9 mouse cellular contexts compared by ENCODE assay signal in the genomic region with DNA sequence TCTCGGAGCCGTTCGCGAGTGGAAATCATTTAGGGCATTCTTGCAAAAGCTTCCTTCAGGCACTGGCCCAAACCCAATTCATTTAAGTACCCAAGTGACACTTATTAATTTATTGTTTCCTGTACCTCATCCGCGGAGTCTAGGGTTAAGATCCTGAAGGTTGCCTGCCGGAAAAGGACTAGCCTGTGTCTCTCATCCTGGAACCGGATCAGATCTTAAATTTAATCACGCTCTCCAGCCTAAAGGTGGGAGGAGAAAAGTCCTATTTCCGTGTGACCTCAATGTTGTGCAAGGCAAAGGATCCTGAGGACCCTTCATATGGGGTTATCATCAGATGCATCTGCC. TPM values are rescaled to one million over a fixed set of nuclear protein-coding genes. Genes with fewer than 3 reads are reported as not detected.
A peak's percentile ranks its signal among the peaks of the same experiment; 100 is the strongest.
DNase-seq lines count a peak whose midpoint lies in the region; ATAC-seq and TF ChIP-seq lines count a peak whose summit lies in the region.
"Had no signal": no experiment of that assay in that cellular context is flagged by ENCODE, and none has a peak within 500 bp of the region (broad histone marks: within the 10 kb centered on the region; RNA-seq: fewer than 3 reads in every experiment).

No protein-coding gene starts in this region.

- H3K4me1 ChIP-seq in lung, postnatal 0 days (ENCODE audit: insufficient read depth, low read depth, low read length): no peaks in the 10 kb centered on the region
- no peaks in the 10 kb centered on the region for H3K4me1 ChIP-seq in lung, adult 2 months (ENCODE audit: control insufficient read depth, insufficient read depth, low read length)
- peaks cover 13% of the 10 kb centered on the region for H3K4me1 ChIP-seq in forebrain, postnatal 0 days (ENCODE audit: insufficient read depth)
- H3K4me1 ChIP-seq in limb, embryonic 15.5 days: peaks cover 19% of the 10 kb centered on the region
- H3K4me1 ChIP-seq in stomach, postnatal 0 days (replicated peaks; ENCODE audit: control insufficient read depth, insufficient read depth): 0 out of 2 replicates have a peak, but pooled peaks cover 3% of the 10 kb centered on the region

- peaks cover 21% of the 10 kb centered on the region for H3K27me3 ChIP-seq in lung, postnatal 0 days (replicated peaks; ENCODE audit: insufficient read depth, low read length)
- peaks cover 5% of the 10 kb centered on the region; the same call in 1 of the 2 replicates for H3K27me3 ChIP-seq in forebrain, postnatal 0 days (ENCODE audit: insufficient read depth, low read length)
- peaks cover 45% of the 10 kb centered on the region for H3K27me3 ChIP-seq in limb, embryonic 15.5 days
- peaks cover 12% of the 10 kb centered on the region for H3K27me3 ChIP-seq in stomach, postnatal 0 days (ENCODE audit: control insufficient read depth, insufficient read depth, low read length)

- H3K27ac ChIP-seq in lung, postnatal 0 days (ENCODE audit: low read length): no peak overlapping the region
- peak overlapping the region; percentile 84 for H3K27ac ChIP-seq in forebrain, postnatal 0 days (ENCODE audit: low read depth, low read length)
- H3K27ac ChIP-seq in limb, embryonic 15.5 days: no peak overlapping the region
- H3K27ac ChIP-seq in stomach, postnatal 0 days (replicated peaks): no peak overlapping the region
- H3K27ac ChIP-seq: liver, embryonic 14.5 days had no signal

- no peak overlapping the region for H3K9ac ChIP-seq in lung, postnatal 0 days (replicated peaks; ENCODE audit: low read depth)
- peak overlapping the region; percentile 91 for H3K9ac ChIP-seq in forebrain, postnatal 0 days
- no peak overlapping the region for H3K9ac ChIP-seq in limb, embryonic 15.5 days
- H3K9ac ChIP-seq in stomach, postnatal 0 days (ENCODE audit: low read length): no peak overlapping the region
- H3K9ac ChIP-seq: liver, embryonic 14.5 days had no signal

- TF ChIP-seq EP300 in lung, postnatal 0 days (IDR thresholded peaks at IDR 0.05): no peak
- TF ChIP-seq EP300 in stomach, postnatal 0 days (optimal IDR thresholded peaks at IDR 0.05): no peak

- H3K4me2 ChIP-seq in lung, postnatal 0 days (replicated peaks; ENCODE audit: low read depth, low read length): peak overlapping the region; percentile 49; the same call in 1 of the 2 replicates
- H3K4me2 ChIP-seq in forebrain, postnatal 0 days (ENCODE audit: low read depth): peak overlapping the region; percentile 76
- H3K4me2 ChIP-seq in limb, embryonic 15.5 days: peak overlapping the region; percentile 97
- H3K4me2 ChIP-seq in stomach, postnatal 0 days (replicated peaks; ENCODE audit: low read depth): peak overlapping the region; percentile 65

- DNase-seq in lung, postnatal 0 days (ENCODE audit: low spot score): no peak
- DNase-seq in lung, adult 2 months: no peak
- no peak for DNase-seq in forebrain, postnatal 0 days
- no peak for DNase-seq in stomach, postnatal 0 days (ENCODE audit: low spot score)
- no peak for DNase-seq in thymus, postnatal 10 days (ENCODE audit: low spot score in 2 of 2)
- no peak for DNase-seq in thymus, postnatal 14 days

- no peaks in the 10 kb centered on the region for H3K36me3 ChIP-seq in lung, postnatal 0 days (ENCODE audit: insufficient read depth, low read length)
- no peaks in the 10 kb centered on the region for H3K36me3 ChIP-seq in forebrain, postnatal 0 days (ENCODE audit: insufficient read depth)
- H3K36me3 ChIP-seq in limb, embryonic 15.5 days: no peaks in the 10 kb centered on the region
- H3K36me3 ChIP-seq in stomach, postnatal 0 days (ENCODE audit: control insufficient read depth, insufficient read depth, low read length): no peaks in the 10 kb centered on the region

- WGBS in lung, postnatal 0 days: 7% methylated on average over 10 of the region's 10 CpGs
- WGBS in lung, adult 2 months: 2% methylated on average over 10 of the region's 10 CpGs
- WGBS in forebrain, postnatal 0 days: 8% methylated on average over 10 of the region's 10 CpGs
- 1% methylated on average over 10 of the region's 10 CpGs for WGBS in limb, embryonic 15.5 days
- WGBS in stomach, postnatal 0 days: 8% methylated on average over 10 of the region's 10 CpGs

- TF ChIP-seq CTCF in lung, postnatal 0 days (IDR thresholded peaks at IDR 0.05): no peak
- no peak for TF ChIP-seq CTCF in lung, adult 2 months (IDR thresholded peaks at IDR 0.05; ENCODE audit: insufficient read depth, low read length)
- TF ChIP-seq CTCF in forebrain, postnatal 0 days (IDR thresholded peaks at IDR 0.05; ENCODE audit: low read depth): no peak
- no peak for TF ChIP-seq CTCF in stomach, postnatal 0 days (IDR thresholded peaks at IDR 0.05; ENCODE audit: low read depth)

- H3K9me3 ChIP-seq in lung, postnatal 0 days (ENCODE audit: low read length): no peaks in the 10 kb centered on the region
- H3K9me3 ChIP-seq in forebrain, postnatal 0 days (ENCODE audit: low read length): no peaks in the 10 kb centered on the region
- no peaks in the 10 kb centered on the region for H3K9me3 ChIP-seq in limb, embryonic 15.5 days
- H3K9me3 ChIP-seq in stomach, postnatal 0 days (ENCODE audit: control insufficient read depth, low read length): no peaks in the 10 kb centered on the region

- no peak overlapping the region for H3K4me3 ChIP-seq in lung, postnatal 0 days (ENCODE audit: low read depth, low read length)
- no peak overlapping the region for H3K4me3 ChIP-seq in lung, adult 2 months (replicated peaks; ENCODE audit: extremely low read depth, low read depth, low read length)
- H3K4me3 ChIP-seq in forebrain, postnatal 0 days (ENCODE audit: low read depth, low read length): peak overlapping the region; percentile 78
- peak overlapping the region; percentile 48 for H3K4me3 ChIP-seq in limb, embryonic 15.5 days
- peak overlapping the region; percentile 39; the same call in 1 of the 2 replicates for H3K4me3 ChIP-seq in stomach, postnatal 0 days (ENCODE audit: low read depth, low read length)

- ATAC-seq in lung, postnatal 0 days: no peak
- ATAC-seq in forebrain, postnatal 0 days: no peak
- no peak for ATAC-seq in limb, embryonic 15.5 days (ENCODE audit: insufficient number of reproducible peaks, low FRiP score, low TSS enrichment, low read depth)
- ATAC-seq in stomach, postnatal 0 days (ENCODE audit: low FRiP score, low TSS enrichment): no peak

- TF ChIP-seq POLR2A in lung, adult 2 months (IDR thresholded peaks at IDR 0.05; ENCODE audit: borderline replicate concordance, extremely low read depth, low read depth, low read length): no peak

RNA-seq across cellular contexts. Expression of a gene that starts 0.2 kb away (rescaled TPM):
- not detected in 2 replicates for polyA plus RNA-seq in lung, postnatal 0 days (2015; fragmentation: Nextera tagmentation; extraction: Ambion mirVana)
- polyA plus RNA-seq in lung, adult 2 months (2012; rRNA removed): not detected in 2 replicates
- total RNA-seq in forebrain, postnatal 0 days (2014; rRNA removed): 38.7 and 50.9 TPM in 2 replicates
- polyA plus RNA-seq in forebrain, postnatal 0 days (2015; fragmentation: Nextera tagmentation; extraction: Ambion mirVana): 39.5 and 42.8 TPM in 2 replicates
- polyA plus RNA-seq in limb, embryonic 15.5 days (2015; fragmentation: Nextera tagmentation; extraction: Ambion mirVana): 0.19 and 0.22 TPM in 2 replicates
- polyA plus RNA-seq in stomach, postnatal 0 days (2015; fragmentation: Nextera tagmentation; extraction: Ambion mirVana): 0.05 and 0.12 TPM in 2 replicates
- total RNA-seq: granulocyte monocyte progenitor cell, adult 5-6 weeks had no signal

RNA-seq across cellular contexts. Expression of a gene that starts 29.3 kb away (rescaled TPM):
- not detected in 2 replicates for polyA plus RNA-seq in lung, postnatal 0 days (2015; fragmentation: Nextera tagmentation; extraction: Ambion mirVana)
- not detected in 2 replicates for polyA plus RNA-seq in lung, adult 2 months (2012; rRNA removed)
- not detected in 2 replicates for total RNA-seq in forebrain, postnatal 0 days (2014; rRNA removed)
- not detected in 2 replicates for polyA plus RNA-seq in forebrain, postnatal 0 days (2015; fragmentation: Nextera tagmentation; extraction: Ambion mirVana)
- polyA plus RNA-seq in limb, embryonic 15.5 days (2015; fragmentation: Nextera tagmentation; extraction: Ambion mirVana): not detected in 2 replicates
- not detected in 2 replicates for polyA plus RNA-seq in stomach, postnatal 0 days (2015; fragmentation: Nextera tagmentation; extraction: Ambion mirVana)
- total RNA-seq: granulocyte monocyte progenitor cell, adult 5-6 weeks had no signal
- polyA plus RNA-seq: liver, embryonic 14.5 days had no signal

RNA-seq across cellular contexts. Expression of a gene that starts 47.8 kb away (rescaled TPM):
- not detected in 2 replicates for polyA plus RNA-seq in lung, postnatal 0 days (2015; fragmentation: Nextera tagmentation; extraction: Ambion mirVana)
- polyA plus RNA-seq in lung, adult 2 months (2012; rRNA removed): not detected in 2 replicates
- total RNA-seq in forebrain, postnatal 0 days (2014; rRNA removed): not detected in 2 replicates
- polyA plus RNA-seq in forebrain, postnatal 0 days (2015; fragmentation: Nextera tagmentation; extraction: Ambion mirVana): not detected in 2 replicates
- polyA plus RNA-seq in limb, embryonic 15.5 days (2015; fragmentation: Nextera tagmentation; extraction: Ambion mirVana): not detected in 2 replicates
- not detected in 2 replicates for polyA plus RNA-seq in stomach, postnatal 0 days (2015; fragmentation: Nextera tagmentation; extraction: Ambion mirVana)
- total RNA-seq: granulocyte monocyte progenitor cell, adult 5-6 weeks had no signal
- polyA plus RNA-seq: liver, embryonic 14.5 days had no signal

RNA-seq across cellular contexts. Expression of a gene that starts 59.7 kb away (rescaled TPM):
- polyA plus RNA-seq in lung, postnatal 0 days (2015; fragmentation: Nextera tagmentation; extraction: Ambion mirVana): not detected in 2 replicates
- not detected in 2 replicates for polyA plus RNA-seq in lung, adult 2 months (2012; rRNA removed)
- not detected in 2 replicates for total RNA-seq in forebrain, postnatal 0 days (2014; rRNA removed)
- not detected in 2 replicates for polyA plus RNA-seq in forebrain, postnatal 0 days (2015; fragmentation: Nextera tagmentation; extraction: Ambion mirVana)
- not detected in 2 replicates for polyA plus RNA-seq in limb, embryonic 15.5 days (2015; fragmentation: Nextera tagmentation; extraction: Ambion mirVana)
- not detected in 2 replicates for polyA plus RNA-seq in stomach, postnatal 0 days (2015; fragmentation: Nextera tagmentation; extraction: Ambion mirVana)
- total RNA-seq: granulocyte monocyte progenitor cell, adult 5-6 weeks had no signal
- polyA plus RNA-seq: liver, embryonic 14.5 days had no signal

Comparison
In these comparisons a context has a peak if more than half of its experiments do, and no peak if none do; other contexts are left out.
1. H3K4me3 ChIP-seq: peak in forebrain, postnatal 0 days (single experiment), limb, embryonic 15.5 days (single experiment) and stomach, postnatal 0 days (single experiment); none in lung, postnatal 0 days (single experiment) and lung, adult 2 months (single experiment).
2. RNA of a gene that starts 0.2 kb away (polyA plus RNA-seq): 39.5 to 42.8 TPM in forebrain, postnatal 0 days; 0.19 to 0.22 TPM in limb, embryonic 15.5 days, 0.05 to 0.12 TPM in stomach, postnatal 0 days, not detected in lung, postnatal 0 days and not detected in lung, adult 2 months; every median in the first group is over 10 times any median in the second.
3. Peak in every context shown above with its lines, with median percentiles within 50 percentile points of each other: H3K4me2 ChIP-seq.